Mouse (Mus musculus) lung, postnatal 36 days (tissue): ENCODE data around the gene Vdr.

Experiments used
- DNase-seq: peaks from one replicate; pipeline ENCODE4 v3.0.0; 2022; ENCODE audit warnings: mixed read lengths

Vdr gene

GRCm38 (mm10) chr15:97827401-97827800 lies 83.0 kb downstream of the Vdr start:
- DNase-seq = no peak

GRCm38 (mm10) chr15:97826588-97827261 lies 83.7 kb downstream of the Vdr start:
- DNase-seq = no peak

- DNase-seq = no peak
Observed at GRCm38 (mm10) chr15:97825941-97826587, 84.4 kb downstream of the Vdr start.

GRCm38 (mm10) chr15:97825071-97825940 lies 85.1 kb downstream of the Vdr start:
- peak; percentile 95 for DNase-seq

- DNase-seq = peak; percentile 44
Observed at GRCm38 (mm10) chr15:97824042-97824441, 86.4 kb downstream of the Vdr start.

GRCm38 (mm10) chr15:97823479-97823878 lies 87.0 kb downstream of the Vdr start:
- no peak for DNase-seq

- DNase-seq = peak; percentile 91
Observed at GRCm38 (mm10) chr15:97822545-97823228, 87.7 kb downstream of the Vdr start.

GRCm38 (mm10) chr15:97821983-97822363 lies 88.5 kb downstream of the Vdr start:
- DNase-seq = peak; percentile 48

- DNase-seq = peak; percentile 76
Observed at GRCm38 (mm10) chr15:97821321-97821982, 89.0 kb downstream of the Vdr start.

GRCm38 (mm10) chr15:97819937-97820336 lies 90.5 kb downstream of the Vdr start:
- no peak for DNase-seq

- no peak for DNase-seq
Observed at GRCm38 (mm10) chr15:97816199-97816994, 94.0 kb downstream of the Vdr start.

- DNase-seq = no peak
Observed at GRCm38 (mm10) chr15:97815254-97815653, 95.2 kb downstream of the Vdr start.

GRCm38 (mm10) chr15:97814703-97815102 lies 95.7 kb downstream of the Vdr start:
- no peak for DNase-seq

- DNase-seq = peak; percentile 74
Observed at GRCm38 (mm10) chr15:97813452-97814204, 96.8 kb downstream of the Vdr start.

GRCm38 (mm10) chr15:97812875-97813274 lies 97.6 kb downstream of the Vdr start:
- DNase-seq = no peak

GRCm38 (mm10) chr15:97812126-97812525 lies 98.3 kb downstream of the Vdr start:
- peak; percentile 70 for DNase-seq

- DNase-seq = no peak
Observed at GRCm38 (mm10) chr15:97811307-97811706, 99.1 kb downstream of the Vdr start.

- no peak for DNase-seq
Observed at GRCm38 (mm10) chr15:97810399-97810798, 100.0 kb downstream of the Vdr start.

GRCm38 (mm10) chr15:97809942-97810341 lies 100.5 kb downstream of the Vdr start:
- DNase-seq = peak; percentile 80

- DNase-seq = no peak
Observed at GRCm38 (mm10) chr15:97809206-97809605, 101.2 kb downstream of the Vdr start.

GRCm38 (mm10) chr15:97808532-97808931 lies 101.9 kb downstream of the Vdr start:
- no peak for DNase-seq
